Mouse (Mus musculus) T-helper 17 cell (primary cell): ENCODE data around the gene Fpgs.

Experiments
- in situ Hi-C, 2 experiments: fragments of 300-600 bp; cut with MboI, MseI; formaldehyde crosslinking; loops; 1 replicate in 1 of 2; 2 replicates in 1 of 2; pipeline ENCODE4 v1.15.1; 2025; ENCODE audit warnings: high pct_unique_total_duplicates in 2 of 2

The Fpgs gene

GRCm38 (mm10) chr2:32704021-32704421, at the start of gene Fpgs:
Gene Fpgs, minus strand, starts transcription at chr2:32704145.
- in situ Hi-C loops: no loop called here

GRCm38 (mm10) chr2:32752181-32752580, 48.2 kb upstream of the Fpgs start:
- in situ Hi-C loops: no loop called here

- in situ Hi-C loops: no loop called here
Measured at GRCm38 (mm10) chr2:32751665-32752033, 47.7 kb upstream of the Fpgs start.

- in situ Hi-C loops: no loop called here
Measured at GRCm38 (mm10) chr2:32750887-32751664, 47.1 kb upstream of the Fpgs start.

GRCm38 (mm10) chr2:32750199-32750598, 46.3 kb upstream of the Fpgs start:
- in situ Hi-C loops: no loop called here

GRCm38 (mm10) chr2:32749082-32749481, 45.1 kb upstream of the Fpgs start:
- in situ Hi-C loops: loop anchor here in 1 of 2 experiments (5.0 kb wide), 1 partner anchor 37 kb away; the partner anchor contains the start of gene Cdk9

- in situ Hi-C loops: no loop called here
Measured at GRCm38 (mm10) chr2:32744272-32744982, 40.5 kb upstream of the Fpgs start.

GRCm38 (mm10) chr2:32742173-32742531, 38.2 kb upstream of the Fpgs start:
- in situ Hi-C loops: no loop called here

GRCm38 (mm10) chr2:32741273-32742172, 37.6 kb upstream of the Fpgs start:
- in situ Hi-C loops: no loop called here

- in situ Hi-C loops: no loop called here
Measured at GRCm38 (mm10) chr2:32740916-32741272, 36.9 kb upstream of the Fpgs start, which contains the start of gene 6330409D20Rik. Gene 6330409D20Rik, minus strand, starts transcription at chr2:32741016.

- in situ Hi-C loops: no loop called here
Measured at GRCm38 (mm10) chr2:32739311-32739710, 35.4 kb upstream of the Fpgs start.

- in situ Hi-C loops: no loop called here
Measured at GRCm38 (mm10) chr2:32737008-32737407, 33.1 kb upstream of the Fpgs start.

GRCm38 (mm10) chr2:32736306-32736829, 32.4 kb upstream of the Fpgs start:
- in situ Hi-C loops: no loop called here

GRCm38 (mm10) chr2:32734933-32735332, 31.0 kb upstream of the Fpgs start:
- in situ Hi-C loops: no loop called here

GRCm38 (mm10) chr2:32734480-32734879, 30.5 kb upstream of the Fpgs start:
- in situ Hi-C loops: no loop called here

- in situ Hi-C loops: no loop called here
Measured at GRCm38 (mm10) chr2:32732695-32733094, 28.8 kb upstream of the Fpgs start.

- in situ Hi-C loops: no loop called here
Measured at GRCm38 (mm10) chr2:32731911-32732310, 28.0 kb upstream of the Fpgs start.

GRCm38 (mm10) chr2:32730854-32731253, 26.9 kb upstream of the Fpgs start:
- in situ Hi-C loops: no loop called here

- in situ Hi-C loops: loop anchor here in 1 of 2 experiments (10.0 kb wide), 1 partner anchor 675 kb away; no protein-coding TSS in a partner anchor
Measured at GRCm38 (mm10) chr2:32729547-32729946, 25.6 kb upstream of the Fpgs start.

- in situ Hi-C loops: loop anchor here in 1 of 2 experiments (10.0 kb wide), 1 partner anchor 674 kb away; no protein-coding TSS in a partner anchor
Measured at GRCm38 (mm10) chr2:32728463-32728862, 24.5 kb upstream of the Fpgs start.

- in situ Hi-C loops: loop anchor here in 1 of 2 experiments (10.0 kb wide), 1 partner anchor 673 kb away; no protein-coding TSS in a partner anchor
Measured at GRCm38 (mm10) chr2:32727435-32727834, 23.5 kb upstream of the Fpgs start.
